Mouse (Mus musculus): Measurements from ENCODE around the gene Stpg4. TPM values are rescaled to one million over a fixed set of nuclear protein-coding genes. Genes with fewer than 3 reads are reported as not detected.

Gene Stpg4
- total and polyA plus RNA-seq, 2 experiments from 2014 or later, result not detected

GRCm38 (mm10) chr17:87378354-87379159 is 49.0 kb downstream of the Stpg4 start:
- Histone ChIP-seq H3K4me3 (ENCODE audit: low read depth, low read length) (no peak overlapping the region), H3K9me3 (replicated peaks; ENCODE audit: control insufficient read depth, low read length) (no peaks in the 10 kb centered on the region), H3K27ac (ENCODE audit: low read depth) (0 out of 2 replicates have a peak overlapping the region, but pooled peaks have one; percentile 28), H3K4me2 (ENCODE audit: low read depth, low read length) (no peak overlapping the region), H3K27me3 (ENCODE audit: control insufficient read depth, insufficient read depth, low read length) (no peaks in the 10 kb centered on the region), H3K36me3 (replicated peaks; ENCODE audit: control insufficient read depth, insufficient read depth, low read length) (no peaks in the 10 kb centered on the region), H3K4me1 (ENCODE audit: control insufficient read depth, insufficient read depth) (peaks cover 27% of the 10 kb centered on the region), H3K9ac (replicated peaks; ENCODE audit: low read depth, low read length) (no peak overlapping the region)
- TF ChIP-seq EP300 (IDR thresholded peaks at IDR 0.05; ENCODE audit: low read depth) (no peak), CTCF (IDR thresholded peaks at IDR 0.05; ENCODE audit: low read depth) (no peak)
- DNase-seq (ENCODE audit: low spot score) (no peak), ATAC-seq (ENCODE audit: insufficient read depth, low read depth) (no peak)
- 71% methylated on average over 16 of the region's 16 CpGs for WGBS

GRCm38 (mm10) chr17:87377536-87377935 is 50.0 kb downstream of the Stpg4 start:
- TF ChIP-seq CTCF (IDR thresholded peaks at IDR 0.05; ENCODE audit: low read depth) (no peak), EP300 (IDR thresholded peaks at IDR 0.05; ENCODE audit: low read depth) (no peak)
- Histone ChIP-seq H3K36me3 (replicated peaks; ENCODE audit: control insufficient read depth, insufficient read depth, low read length) (no peaks in the 10 kb centered on the region), H3K4me3 (ENCODE audit: low read depth, low read length) (no peak overlapping the region), H3K4me2 (ENCODE audit: low read depth, low read length) (no peak overlapping the region), H3K27ac (ENCODE audit: low read depth) (peak overlapping the region; percentile 79; the same call in 1 of the 2 replicates), H3K9ac (replicated peaks; ENCODE audit: low read depth, low read length) (no peak overlapping the region), H3K27me3 (ENCODE audit: control insufficient read depth, insufficient read depth, low read length) (no peaks in the 10 kb centered on the region), H3K9me3 (replicated peaks; ENCODE audit: control insufficient read depth, low read length) (no peaks in the 10 kb centered on the region), H3K4me1 (ENCODE audit: control insufficient read depth, insufficient read depth) (peaks cover 27% of the 10 kb centered on the region)
- no peak for ATAC-seq (ENCODE audit: insufficient read depth, low read depth)
- 54% methylated on average over 6 of the region's 6 CpGs for WGBS
- DNase-seq (ENCODE audit: low spot score), result no peak

- DNase-seq (ENCODE audit: low spot score), result no peak
- no peak for TF ChIP-seq CTCF (IDR thresholded peaks at IDR 0.05; ENCODE audit: low read depth)
- Histone ChIP-seq H3K4me3 (ENCODE audit: low read depth, low read length) (no peak overlapping the region), H3K27ac (ENCODE audit: low read depth) (peak overlapping the region; percentile 79), H3K9me3 (replicated peaks; ENCODE audit: control insufficient read depth, low read length) (no peaks in the 10 kb centered on the region), H3K36me3 (replicated peaks; ENCODE audit: control insufficient read depth, insufficient read depth, low read length) (no peaks in the 10 kb centered on the region), H3K9ac (replicated peaks; ENCODE audit: low read depth, low read length) (no peak overlapping the region), H3K27me3 (ENCODE audit: control insufficient read depth, insufficient read depth, low read length) (no peaks in the 10 kb centered on the region), H3K4me1 (ENCODE audit: control insufficient read depth, insufficient read depth) (peaks cover 27% of the 10 kb centered on the region), H3K4me2 (ENCODE audit: low read depth, low read length) (no peak overlapping the region)
- WGBS, result 85% methylated on average over 6 of the region's 6 CpGs
- ATAC-seq (ENCODE audit: insufficient read depth, low read depth), result no peak
These were observed 50.6 kb downstream of the Stpg4 start for GRCm38 (mm10) chr17:87376831-87377471.

- TF ChIP-seq EP300 (IDR thresholded peaks at IDR 0.05; ENCODE audit: low read depth) (0 out of 2 replicates have a peak, but pooled peaks have one; percentile 16), CTCF (IDR thresholded peaks at IDR 0.05; ENCODE audit: low read depth) (no peak)
- DNase-seq (ENCODE audit: low spot score) (peak; percentile 70), ATAC-seq (ENCODE audit: insufficient read depth, low read depth) (peak; percentile 72)
These were observed 51.5 kb downstream of the Stpg4 start for GRCm38 (mm10) chr17:87375941-87376511.

GRCm38 (mm10) chr17:87373327-87373726 is 54.2 kb downstream of the Stpg4 start:
- no peak overlapping the region for H3K9ac ChIP-seq (replicated peaks; ENCODE audit: low read depth, low read length)
- ATAC-seq (ENCODE audit: insufficient read depth, low read depth) (no peak), DNase-seq (ENCODE audit: low spot score) (no peak)
- H3K4me2 ChIP-seq (ENCODE audit: low read depth, low read length), result no peak overlapping the region
- no peak overlapping the region for H3K4me3 ChIP-seq (ENCODE audit: low read depth, low read length)
- H3K27me3 ChIP-seq (ENCODE audit: control insufficient read depth, insufficient read depth, low read length), result no peaks in the 10 kb centered on the region
- no peaks in the 10 kb centered on the region for H3K36me3 ChIP-seq (replicated peaks; ENCODE audit: control insufficient read depth, insufficient read depth, low read length)
- H3K4me1 ChIP-seq (ENCODE audit: control insufficient read depth, insufficient read depth), result peaks cover 38% of the 10 kb centered on the region
- no peaks in the 10 kb centered on the region for H3K9me3 ChIP-seq (replicated peaks; ENCODE audit: control insufficient read depth, low read length)
- no peak for TF ChIP-seq CTCF (IDR thresholded peaks at IDR 0.05; ENCODE audit: low read depth)
- no peak for TF ChIP-seq EP300 (IDR thresholded peaks at IDR 0.05; ENCODE audit: low read depth)
- H3K27ac ChIP-seq (ENCODE audit: low read depth), result no peak overlapping the region
- 86% methylated on average over 9 of the region's 9 CpGs for WGBS

More at GRCm38 (mm10) chr17:87375941-87376511, 51.5 kb downstream of the Stpg4 start:
- Histone ChIP-seq H3K4me3 (ENCODE audit: low read depth, low read length) (no peak overlapping the region), H3K4me2 (ENCODE audit: low read depth, low read length) (no peak overlapping the region), H3K36me3 (replicated peaks; ENCODE audit: control insufficient read depth, insufficient read depth, low read length) (no peaks in the 10 kb centered on the region), H3K27me3 (ENCODE audit: control insufficient read depth, insufficient read depth, low read length) (no peaks in the 10 kb centered on the region), H3K9me3 (replicated peaks; ENCODE audit: control insufficient read depth, low read length) (no peaks in the 10 kb centered on the region), H3K27ac (ENCODE audit: low read depth) (peak overlapping the region; percentile 79), H3K9ac (replicated peaks; ENCODE audit: low read depth, low read length) (no peak overlapping the region), H3K4me1 (ENCODE audit: control insufficient read depth, insufficient read depth) (peaks cover 27% of the 10 kb centered on the region)
- WGBS, result 17% methylated on average over 10 of the region's 10 CpGs
